Comparison of ENCODE assay signal across 11 mouse cellular contexts in genomic region chr4:152246011-152246410, GRCm38 (mm10). TPM values are rescaled to one million over a fixed set of nuclear protein-coding genes. Genes with fewer than 3 reads are reported as not detected.
DNase-seq lines count a peak whose midpoint lies in the region.
"Had no signal": no experiment of that assay in that cellular context is flagged by ENCODE, and none has a peak within 500 bp of the region (broad histone marks: within the 10 kb centered on the region; RNA-seq: fewer than 3 reads in every experiment).

No protein-coding gene starts in this region.

- peak; percentile 64 to 69 for DNase-seq in heart, adult 9 months (ENCODE audit: low spot score in 2 of 2)
- DNase-seq in heart, postnatal 25 days (ENCODE audit: low spot score), result no peak
- peak; percentile 56 to 69 for DNase-seq in frontal cortex, postnatal 14 days (ENCODE audit: low spot score in 2 of 2)
- peak; percentile 87 for DNase-seq in layer of hippocampus, adult 9-11 months
- DNase-seq in right cerebral cortex, postnatal 10 days (ENCODE audit: low spot score in 2 of 2), result peak; percentile 84 to 89
- DNase-seq in cerebellum, postnatal 25 days, result no peak
- DNase-seq in cerebellum, postnatal 36 days, result no peak
- DNase-seq in testis, postnatal 14 days (ENCODE audit: low spot score), result no peak
- DNase-seq: kidney, postnatal 36 days; thymus, postnatal 14 days had no signal

- intact Hi-C loops in heart, postnatal 25 days (cut with DNase I), result no loop called here

RNA-seq across cellular contexts. Expression of gene Gpr153, which starts 28.0 kb away (rescaled TPM):
- total RNA-seq in heart, postnatal 25 days (2021), result 10 to 100 TPM; 14.3 to 14.9 TPM

RNA-seq across cellular contexts. Expression of gene Hes3, which starts 45.5 kb away (rescaled TPM):
- not detected for total RNA-seq in heart, postnatal 25 days (2021)
- total RNA-seq: heart, adult 18-20 months had no signal

RNA-seq across cellular contexts. Expression of gene Icmt, which starts 51.0 kb away (rescaled TPM):
- 10 to 100 TPM; 25.2 to 26.7 TPM for total RNA-seq in heart, postnatal 25 days (2021)

Comparison
In these comparisons a context has a peak if more than half of its experiments do, and no peak if none do; other contexts are left out.
1. DNase-seq: peak in heart, adult 9 months (2 of 2), frontal cortex, postnatal 14 days (2 of 2), layer of hippocampus, adult 9-11 months (single experiment) and right cerebral cortex, postnatal 10 days (2 of 2); none in heart, postnatal 25 days (single experiment), cerebellum, postnatal 25 days (0 of 2), cerebellum, postnatal 36 days (0 of 2) and testis, postnatal 14 days (single experiment).